Mouse (Mus musculus): ENCODE results near the gene Zfp784.
A peak's percentile ranks its signal among the peaks of the same experiment; 100 is the strongest.
"Not testable (repeated sequence)": the region's sequence is repeated elsewhere in the genome, so short reads cannot be mapped to it uniquely, and the experiment has no call there.

Zfp784 gene

DNA sequence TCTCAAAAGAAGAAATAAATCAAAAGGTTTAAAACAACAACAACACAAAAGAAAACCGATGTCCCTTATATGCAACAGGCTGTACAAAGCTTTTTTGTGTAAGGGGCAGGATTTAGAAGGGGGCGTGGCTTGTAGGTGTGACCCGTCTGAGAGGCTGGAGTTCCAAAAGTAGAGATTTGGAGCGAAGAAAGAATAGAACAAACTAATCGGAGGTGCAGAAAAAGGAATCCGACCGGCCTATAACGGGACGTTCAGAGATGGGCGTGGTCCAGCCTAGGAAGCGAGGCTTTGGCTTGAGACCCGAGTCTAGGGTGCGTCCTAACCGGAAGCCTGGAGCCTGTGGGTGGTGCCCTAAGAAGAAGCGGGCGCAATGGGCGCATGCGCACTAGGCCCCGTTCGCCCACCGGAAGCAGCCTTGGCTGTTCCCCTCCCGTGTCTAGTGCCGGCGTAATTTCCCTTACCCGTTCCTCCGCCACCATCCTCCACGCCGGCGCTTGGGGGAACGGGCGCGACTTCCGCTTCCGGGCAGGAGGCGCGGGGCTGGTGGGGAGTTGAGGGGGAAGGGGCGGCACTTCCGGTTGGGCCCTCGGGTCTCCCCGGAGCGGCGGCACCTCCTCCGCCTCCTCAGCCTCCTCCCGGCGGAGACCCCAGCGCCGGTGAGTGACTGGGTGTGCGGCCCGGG lies 18.1 kb downstream of the Zfp784 start, which contains the start of the genes Zfp865 and Ccdc106:
Gene Zfp865, plus strand, starts transcription at position 377 of the 682 bp plus-strand sequence.
Gene Ccdc106, plus strand, starts transcription at position 554 of the 682 bp plus-strand sequence.
- peak; percentile 99 to 100 for DNase-seq (ENCODE audit: low spot score in 2 of 2)

DNA sequence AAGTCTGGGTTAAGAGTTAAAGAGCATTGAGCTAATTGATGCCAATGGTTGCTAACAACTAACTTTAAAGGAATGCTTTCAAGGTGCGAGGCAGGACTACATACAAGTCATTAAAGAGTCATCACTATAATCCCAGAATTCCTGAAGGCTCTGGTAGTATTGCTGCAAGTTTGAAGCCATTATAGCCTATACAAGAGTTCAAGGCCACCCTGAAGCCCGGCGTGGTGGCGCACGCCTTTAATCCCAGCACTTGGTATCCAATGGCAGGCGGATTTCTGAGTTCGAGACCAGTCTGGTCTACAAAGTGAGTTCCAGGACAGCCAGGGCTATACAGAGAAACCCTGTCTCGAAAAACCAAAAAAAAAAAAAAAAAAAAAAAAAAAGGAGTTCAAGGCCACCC lies 18.7 kb downstream of the Zfp784 start:
- DNase-seq (ENCODE audit: low spot score in 2 of 2), result not testable (repeated sequence)

DNA sequence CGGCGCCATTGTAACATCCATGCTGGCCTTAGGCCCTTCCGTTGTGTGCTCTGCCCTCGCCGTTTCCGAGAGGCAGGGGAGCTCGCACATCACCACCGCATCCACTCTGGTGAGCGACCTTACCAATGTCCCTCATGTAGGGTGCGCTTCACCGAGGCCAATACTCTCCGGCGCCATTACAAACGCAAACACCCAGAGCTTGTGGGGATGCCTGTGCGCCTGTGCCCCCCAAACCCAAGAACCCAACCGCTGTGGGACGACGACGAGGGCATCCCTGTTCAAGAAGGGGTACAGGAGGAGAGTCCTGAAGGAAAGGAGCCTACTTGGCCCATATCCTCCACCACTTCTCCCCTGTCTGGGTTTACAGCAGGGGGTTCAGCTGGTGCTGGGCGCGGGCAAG lies 20.3 kb downstream of the Zfp784 start:
- no peak for DNase-seq (ENCODE audit: low spot score in 2 of 2)

DNA sequence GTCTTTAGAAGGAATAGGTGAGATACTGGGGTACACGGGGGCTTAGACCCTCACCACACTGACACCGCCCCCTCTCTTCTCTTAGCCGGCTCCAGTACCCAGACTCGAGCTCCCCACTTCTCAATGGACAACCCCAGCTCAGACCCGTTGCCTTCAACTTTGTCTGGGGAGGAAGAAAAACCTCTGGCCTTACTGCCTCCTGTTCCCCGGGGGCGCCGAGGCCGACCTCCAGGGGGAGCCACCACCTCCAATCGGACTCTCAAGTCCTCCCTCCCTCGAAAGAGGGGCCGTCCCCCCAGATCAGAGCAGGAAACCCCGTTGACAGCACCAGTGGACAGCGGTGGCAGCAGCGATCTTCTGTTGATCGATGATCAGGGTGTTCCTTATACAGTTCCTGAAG lies 20.9 kb downstream of the Zfp784 start:
- DNase-seq (ENCODE audit: low spot score in 2 of 2), result no peak

GRCm38 (mm10) chr7:5016920-5017319 lies 21.3 kb downstream of the Zfp784 start:
- no peak for DNase-seq (ENCODE audit: low spot score in 2 of 2)

GRCm38 (mm10) chr7:5016057-5016456 lies 22.2 kb downstream of the Zfp784 start:
- DNase-seq (ENCODE audit: low spot score in 2 of 2), result no peak

DNA sequence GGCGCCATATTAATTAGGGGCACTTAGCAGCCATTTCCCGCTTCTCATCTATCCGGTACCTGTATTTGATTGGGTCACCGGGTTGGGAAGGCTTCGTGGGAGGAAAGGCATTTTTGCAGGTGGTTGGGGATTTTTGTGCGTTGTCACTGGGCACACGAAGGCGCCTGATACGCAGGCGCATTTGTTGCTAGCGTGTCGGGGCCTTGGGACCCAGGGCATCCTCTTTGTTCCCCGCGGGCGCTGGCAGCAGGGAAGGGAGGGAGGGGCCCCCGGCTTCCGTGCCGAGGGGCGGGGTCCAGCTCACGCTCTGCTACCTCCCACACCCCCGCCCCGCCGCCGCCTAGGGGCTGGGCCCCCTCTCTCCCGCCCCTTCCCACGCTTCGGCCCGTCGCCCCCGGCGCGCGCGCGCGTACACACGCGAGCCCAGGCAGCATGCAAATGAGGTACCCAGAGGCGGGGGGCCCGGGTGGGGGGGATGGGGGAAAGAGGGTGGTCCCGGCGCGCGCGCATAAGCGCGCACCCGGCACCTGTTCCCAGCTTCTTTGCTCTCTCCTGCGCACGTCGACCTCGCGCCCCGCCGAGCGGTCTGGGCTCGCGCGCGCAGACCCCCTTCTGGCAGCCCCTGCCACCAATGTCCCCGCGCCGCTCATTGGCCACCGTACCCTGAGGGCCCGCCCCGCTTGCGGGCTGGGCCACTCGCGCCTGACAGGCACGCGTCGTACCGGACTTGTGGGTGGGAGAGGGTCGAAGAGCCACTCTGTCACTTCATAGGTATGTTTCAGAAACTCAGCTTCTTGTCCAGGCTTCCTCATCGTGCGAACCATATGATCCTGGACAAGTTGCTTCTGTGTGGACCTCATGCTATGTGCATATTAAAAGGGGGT lies 22.9 kb downstream of the Zfp784 start, which contains the start of gene Gm44973:
Gene Gm44973, plus strand, starts transcription at position 379 of the 884 bp plus-strand sequence.
- peak; percentile 93 to 96 for DNase-seq (ENCODE audit: low spot score in 2 of 2)

DNA sequence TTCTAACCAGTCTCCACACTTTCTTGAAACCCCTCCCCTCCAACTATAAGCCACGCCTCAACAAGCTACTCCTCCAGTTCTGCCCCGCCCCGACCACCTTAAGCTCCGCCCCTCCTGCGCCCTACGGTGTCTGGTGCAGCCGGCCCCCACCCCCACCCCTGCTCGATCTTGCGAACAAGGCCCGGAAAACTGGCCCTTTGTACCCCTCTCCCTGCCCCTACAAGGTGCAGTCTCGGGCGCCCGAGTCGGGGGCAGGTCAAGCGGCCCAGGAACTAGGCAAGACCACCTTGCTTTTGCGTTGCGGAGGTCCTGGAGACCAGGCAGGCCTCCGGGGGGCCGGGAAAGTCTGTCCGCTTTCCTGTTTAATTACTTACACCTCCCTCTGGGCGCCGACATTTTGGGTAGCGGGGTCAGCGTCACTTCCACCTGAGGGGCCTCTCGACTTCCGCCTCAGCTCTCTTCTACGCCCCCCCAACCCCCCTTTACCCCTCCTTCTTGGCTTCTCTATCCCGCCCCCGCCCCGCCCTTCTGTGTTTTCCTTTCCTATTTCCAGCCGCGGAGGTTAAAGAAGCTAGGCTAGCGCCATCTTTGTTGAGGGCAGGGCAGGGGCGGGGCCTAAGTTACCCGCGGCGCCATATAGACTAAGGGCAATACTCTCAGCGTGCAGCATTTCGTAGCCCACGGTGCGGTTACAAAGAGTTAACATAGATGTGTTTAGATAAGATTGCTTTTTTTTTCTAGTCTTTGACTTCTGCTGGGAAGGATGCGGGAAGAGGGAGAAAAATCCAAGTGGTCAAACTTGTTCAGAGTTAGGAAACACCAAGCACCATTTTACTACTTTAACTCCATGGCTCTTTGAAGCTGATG lies 23.8 kb downstream of the Zfp784 start, which contains the start of the genes Zfp524 and Fiz1:
Gene Zfp524, plus strand, starts transcription at position 165 of the 867 bp plus-strand sequence.
Gene Fiz1, minus strand, starts transcription at position 447 of the 867 bp plus-strand sequence.
- peak; percentile 89 to 98 for DNase-seq (ENCODE audit: low spot score in 2 of 2)

DNA sequence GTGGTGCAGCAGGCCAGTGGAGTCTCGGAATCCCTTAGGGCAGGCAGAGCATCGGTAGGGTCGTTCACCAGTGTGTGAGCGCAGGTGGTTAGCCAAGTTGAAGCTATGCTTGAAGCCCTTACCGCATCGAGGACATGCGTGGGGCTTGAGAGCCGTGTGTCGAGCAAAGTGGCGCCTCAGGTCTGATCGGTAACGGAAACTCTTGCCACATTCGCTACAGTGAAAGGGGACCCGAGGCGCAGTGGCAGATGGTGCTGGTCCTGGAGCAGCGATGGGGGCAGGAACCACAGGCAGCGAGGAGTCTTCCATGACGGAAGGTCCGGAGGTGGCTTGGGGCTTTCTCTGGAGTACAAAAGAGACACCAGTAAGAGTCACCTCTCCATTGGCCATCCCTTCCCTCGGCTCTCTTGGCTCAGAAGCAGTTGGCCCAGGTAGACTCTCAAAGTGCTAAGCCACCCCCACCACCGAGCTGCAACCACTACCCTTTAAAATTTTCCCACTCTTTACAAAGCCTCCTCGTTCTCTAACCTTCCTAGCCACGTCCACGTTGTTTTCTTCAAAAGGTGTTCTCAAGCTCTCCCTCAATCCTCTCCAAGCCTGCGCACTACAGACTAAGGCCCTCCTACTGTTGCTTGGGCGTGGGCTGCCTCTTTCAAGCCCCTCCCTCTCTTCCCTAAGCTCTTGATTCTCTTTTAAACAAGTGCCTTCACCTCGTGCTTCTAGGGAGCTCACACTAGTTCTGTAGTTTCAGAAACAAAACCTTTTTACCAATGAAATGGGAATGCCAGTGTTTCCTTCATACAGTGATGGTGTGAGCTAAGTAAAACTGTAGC lies 25.3 kb downstream of the Zfp784 start:
- no peak for DNase-seq (ENCODE audit: low spot score in 2 of 2)

DNA sequence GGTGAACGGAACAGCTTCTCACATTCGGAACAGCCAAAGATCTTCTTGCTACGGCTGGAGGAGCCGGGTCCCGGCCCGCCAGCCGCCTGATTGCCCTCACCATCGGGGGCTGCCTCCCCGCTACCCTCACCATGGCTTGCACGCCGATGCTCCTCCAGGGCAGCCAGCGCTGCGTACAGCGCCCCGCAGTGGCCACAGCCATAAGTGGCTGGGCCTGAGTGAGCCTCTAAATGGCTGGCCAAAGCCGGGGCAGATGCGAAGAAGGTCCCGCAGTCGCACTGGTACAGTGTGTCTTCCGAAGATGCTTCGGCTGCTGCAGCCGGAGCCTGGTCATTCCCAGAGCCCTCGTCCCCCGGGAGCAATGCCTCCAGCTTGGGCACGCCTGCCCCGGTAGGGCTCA lies 30.0 kb downstream of the Zfp784 start:
- DNase-seq (ENCODE audit: low spot score in 2 of 2), result no peak

DNA sequence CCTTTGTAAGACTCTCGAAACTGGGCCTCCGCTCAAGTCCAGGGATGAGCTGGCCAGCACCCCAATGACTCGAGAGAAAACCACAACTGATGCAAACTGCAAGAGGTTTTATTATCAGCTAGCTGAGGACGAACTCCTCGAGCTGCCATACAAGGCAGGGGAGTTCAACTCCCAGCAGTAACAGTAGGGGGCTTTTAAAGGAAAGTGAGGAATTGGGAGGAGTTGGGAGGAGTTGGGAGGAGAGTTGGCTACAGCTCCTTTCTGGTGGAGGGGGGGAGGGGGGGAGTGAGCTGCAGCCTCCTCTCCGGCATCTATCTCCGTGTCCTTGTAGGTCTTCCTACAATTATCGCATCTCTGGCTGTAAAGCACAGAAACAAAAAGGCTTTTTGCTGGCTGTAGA lies 35.4 kb downstream of the Zfp784 start:
- not testable (repeated sequence) for DNase-seq (ENCODE audit: low spot score in 2 of 2)

DNA sequence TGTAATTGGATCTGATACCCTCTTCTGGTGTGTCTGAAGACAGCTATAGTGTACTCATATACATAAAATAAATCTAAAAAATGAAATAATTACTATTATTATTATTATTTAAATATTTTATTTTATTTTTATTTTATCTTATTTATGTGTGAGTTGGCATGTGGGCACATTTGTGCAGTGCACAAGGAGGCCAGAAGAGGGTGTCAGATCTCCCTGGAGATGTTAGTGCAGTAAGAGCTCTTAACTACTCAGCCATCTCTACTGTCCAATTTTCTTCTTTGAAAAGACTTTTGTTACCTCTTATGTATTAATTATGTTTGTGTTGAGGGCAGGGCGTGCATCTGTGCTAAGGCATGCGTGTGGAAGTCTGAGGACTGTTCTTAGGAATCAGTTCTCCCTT lies 38.4 kb downstream of the Zfp784 start:
- no peak for DNase-seq (ENCODE audit: low spot score in 2 of 2)

DNA sequence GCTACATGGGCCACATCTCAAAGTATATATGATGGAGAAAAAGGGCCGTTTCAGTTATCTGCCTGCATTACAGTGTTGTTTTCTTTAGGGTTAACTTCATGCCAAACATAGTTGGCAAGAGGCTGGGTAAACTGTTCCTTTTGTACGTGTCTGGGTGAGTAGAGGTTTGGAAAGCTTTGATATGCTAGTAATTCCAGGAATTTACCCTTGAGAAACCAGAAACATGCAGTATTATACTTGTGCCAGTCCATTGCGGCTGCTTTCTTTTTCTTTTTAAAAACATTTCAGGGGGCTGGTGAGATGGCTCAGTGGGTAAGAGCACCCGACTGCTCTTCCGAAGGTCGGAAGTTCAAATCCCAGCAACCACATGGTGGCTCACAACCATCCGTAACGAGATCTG lies 41.3 kb downstream of the Zfp784 start:
- no peak for DNase-seq (ENCODE audit: low spot score in 2 of 2)

GRCm38 (mm10) chr7:4996003-4996895 lies 42.0 kb downstream of the Zfp784 start, which contains the start of gene Zfp579:
Gene Zfp579, minus strand, starts transcription at chr7:4996158.
- peak; percentile 83 to 84 for DNase-seq (ENCODE audit: low spot score in 2 of 2)

DNA sequence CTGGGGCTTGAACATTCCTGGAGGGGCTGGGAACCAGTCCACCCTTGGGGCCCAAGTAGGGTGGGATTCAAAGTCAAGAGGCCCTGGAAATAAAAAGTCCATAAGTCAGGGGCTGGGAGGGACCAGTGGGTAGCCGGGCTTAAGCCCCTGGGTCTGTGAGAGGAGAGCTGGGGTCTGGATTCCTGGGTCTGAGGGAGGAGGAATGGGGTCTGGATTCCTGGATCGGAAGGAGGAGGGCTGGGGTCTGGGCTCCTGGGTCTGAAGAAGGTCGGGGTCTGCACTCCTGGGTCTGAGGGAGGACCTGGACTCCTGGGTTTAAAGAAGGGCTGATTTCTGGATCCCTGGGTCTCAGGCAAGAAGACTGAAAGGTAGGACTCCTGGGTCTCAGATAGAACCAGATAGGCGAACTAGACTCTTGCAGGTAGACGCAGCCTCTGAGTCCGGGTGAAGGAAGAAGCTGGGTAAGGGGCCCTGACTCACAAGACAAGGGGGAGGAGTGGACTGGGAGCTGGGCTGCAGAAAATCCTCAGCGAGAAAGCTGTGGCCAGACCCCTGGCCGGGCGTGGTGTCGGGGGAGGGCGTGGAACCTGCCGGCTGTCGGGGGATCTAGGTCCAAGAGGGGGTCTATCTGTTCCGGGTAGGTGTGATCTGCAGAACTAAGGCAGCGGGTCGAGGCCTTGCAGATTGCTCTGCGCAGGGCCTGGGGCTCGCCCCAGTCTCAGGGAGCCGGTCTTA lies 42.8 kb downstream of the Zfp784 start:
- no peak for DNase-seq (ENCODE audit: low spot score in 2 of 2)

GRCm38 (mm10) chr7:4993999-4994788 lies 44.1 kb downstream of the Zfp784 start:
- no peak for DNase-seq (ENCODE audit: low spot score in 2 of 2)

GRCm38 (mm10) chr7:4993347-4993998 lies 44.8 kb downstream of the Zfp784 start:
- DNase-seq (ENCODE audit: low spot score in 2 of 2), result no peak
